Comparison of ENCODE assay signal across 11 mouse cellular contexts in genomic region chr17:23584786-23585185, GRCm38 (mm10). TPM values are rescaled to one million over a fixed set of nuclear protein-coding genes. Genes with fewer than 3 reads are reported as not detected.
DNase-seq lines count a peak whose midpoint lies in the region; ATAC-seq and TF ChIP-seq lines count a peak whose summit lies in the region.
"Had no signal": no experiment of that assay in that cellular context is flagged by ENCODE, and none has a peak within 500 bp of the region (broad histone marks: within the 10 kb centered on the region; RNA-seq: fewer than 3 reads in every experiment).

No protein-coding gene starts in this region.

- WGBS in forebrain, embryonic 12.5 days, result 93% methylated on average over 8 of the region's 8 CpGs
- 84% methylated on average over 8 of the region's 8 CpGs for WGBS in limb, embryonic 13.5 days
- 74% methylated on average over 8 of the region's 8 CpGs for WGBS in stomach, postnatal 0 days

- no peaks in the 10 kb centered on the region for H3K36me3 ChIP-seq in testis, adult 2 months (ENCODE audit: control insufficient read depth, insufficient read depth, low read length)
- H3K36me3 ChIP-seq in forebrain, embryonic 12.5 days (replicated peaks), result peaks cover 22% of the 10 kb centered on the region
- peaks cover 36% of the 10 kb centered on the region for H3K36me3 ChIP-seq in limb, embryonic 13.5 days
- H3K36me3 ChIP-seq in stomach, postnatal 0 days (ENCODE audit: control insufficient read depth, insufficient read depth, low read length), result 0 out of 2 replicates have a peak, but pooled peaks cover 2% of the 10 kb centered on the region

- no peak overlapping the region for H3K27ac ChIP-seq in testis, adult 2 months (ENCODE audit: control insufficient read depth, insufficient read depth, low read depth, low read length)
- H3K27ac ChIP-seq in forebrain, embryonic 12.5 days, result no peak overlapping the region
- no peak overlapping the region for H3K27ac ChIP-seq in limb, embryonic 13.5 days
- H3K27ac ChIP-seq in stomach, postnatal 0 days (replicated peaks), result no peak overlapping the region

- ATAC-seq in forebrain, embryonic 12.5 days (ENCODE audit: low FRiP score), result 0 out of 2 replicates have a peak, but pooled peaks have one; percentile 14
- ATAC-seq in limb, embryonic 13.5 days (ENCODE audit: low FRiP score, low read depth), result no peak
- ATAC-seq in stomach, postnatal 0 days (ENCODE audit: low FRiP score, low TSS enrichment), result peak; percentile 61

- no peaks in the 10 kb centered on the region for H3K9me3 ChIP-seq in forebrain, embryonic 12.5 days
- H3K9me3 ChIP-seq in limb, embryonic 13.5 days, result no peaks in the 10 kb centered on the region
- no peaks in the 10 kb centered on the region for H3K9me3 ChIP-seq in stomach, postnatal 0 days (ENCODE audit: control insufficient read depth, low read length)

- H3K4me1 ChIP-seq in testis, adult 2 months (ENCODE audit: control insufficient read depth, insufficient read depth, low read length), result peaks cover 11% of the 10 kb centered on the region
- peaks cover 26% of the 10 kb centered on the region for H3K4me1 ChIP-seq in forebrain, embryonic 12.5 days
- H3K4me1 ChIP-seq in limb, embryonic 13.5 days, result peaks cover 20% of the 10 kb centered on the region
- no peaks in the 10 kb centered on the region for H3K4me1 ChIP-seq in stomach, postnatal 0 days (replicated peaks; ENCODE audit: control insufficient read depth, insufficient read depth)

- no peak for TF ChIP-seq CTCF in testis, adult 2 months (IDR thresholded peaks at IDR 0.05; ENCODE audit: control insufficient read depth, insufficient read depth, insufficient replicate concordance, low read depth, low read length)
- TF ChIP-seq CTCF in stomach, postnatal 0 days (IDR thresholded peaks at IDR 0.05; ENCODE audit: low read depth), result no peak

- intact Hi-C loops in left cerebral cortex, postnatal 10 days (cut with DNase I), result no loop called here

- DNase-seq in testis, postnatal 14 days (ENCODE audit: low spot score), result no peak
- DNase-seq in stomach, postnatal 0 days (ENCODE audit: low spot score), result no peak
- no peak for DNase-seq in spleen, adult 18-20 months
- DNase-seq in left cerebral cortex, postnatal 10 days (ENCODE audit: extremely low spot score in 1 of 2, low spot score in 2 of 2), result no peak
- no peak for DNase-seq in thymus, postnatal 36 days
- DNase-seq: kidney, postnatal 14 days had no signal

- no peak for TF ChIP-seq EP300 in stomach, postnatal 0 days (optimal IDR thresholded peaks at IDR 0.05)

- peak overlapping the region; percentile 80; the same call in 1 of the 2 replicates for H3K9ac ChIP-seq in forebrain, embryonic 12.5 days
- H3K9ac ChIP-seq in limb, embryonic 13.5 days, result peak overlapping the region; percentile 78
- no peak overlapping the region for H3K9ac ChIP-seq in stomach, postnatal 0 days (ENCODE audit: low read length)

- H3K4me3 ChIP-seq in testis, adult 2 months (ENCODE audit: control insufficient read depth, low read depth, low read length), result peak overlapping the region; percentile 48; the same call in 1 of the 2 replicates
- H3K4me3 ChIP-seq in forebrain, embryonic 12.5 days (replicated peaks), result peak overlapping the region; percentile 72
- peak overlapping the region; percentile 58 for H3K4me3 ChIP-seq in limb, embryonic 13.5 days
- no peak overlapping the region for H3K4me3 ChIP-seq in stomach, postnatal 0 days (ENCODE audit: low read depth, low read length)

- H3K4me2 ChIP-seq in forebrain, embryonic 12.5 days, result peak overlapping the region; percentile 93
- peak overlapping the region; percentile 93 for H3K4me2 ChIP-seq in limb, embryonic 13.5 days (replicated peaks)
- peak overlapping the region; percentile 82 for H3K4me2 ChIP-seq in stomach, postnatal 0 days (replicated peaks; ENCODE audit: low read depth)

- no peaks in the 10 kb centered on the region for H3K27me3 ChIP-seq in testis, adult 2 months (ENCODE audit: control insufficient read depth, insufficient read depth, low read length)
- no peaks in the 10 kb centered on the region for H3K27me3 ChIP-seq in forebrain, embryonic 12.5 days
- H3K27me3 ChIP-seq in limb, embryonic 13.5 days, result no peaks in the 10 kb centered on the region
- no peaks in the 10 kb centered on the region for H3K27me3 ChIP-seq in stomach, postnatal 0 days (ENCODE audit: control insufficient read depth, insufficient read depth, low read length)

- no peak for TF ChIP-seq POLR2A in testis, adult 2 months (IDR thresholded peaks at IDR 0.05; ENCODE audit: control insufficient read depth, low read depth, low read length)

RNA-seq across cellular contexts. Expression of gene Zfp13, which starts 14.5 kb away (rescaled TPM):
- 45.3 and 57.6 TPM in 2 replicates for polyA plus RNA-seq in testis, adult 2 months (2012; rRNA removed)
- polyA plus RNA-seq in forebrain, embryonic 12.5 days (2016; fragmentation: Nextera tagmentation; extraction: Ambion mirVana), result 22.1 and 22.6 TPM in 2 replicates
- polyA plus RNA-seq in limb, embryonic 13.5 days (2015; fragmentation: Nextera tagmentation; extraction: Ambion mirVana), result 19.9 and 22.2 TPM in 2 replicates
- 4.0 and 5.7 TPM in 2 replicates for polyA plus RNA-seq in stomach, postnatal 0 days (2015; fragmentation: Nextera tagmentation; extraction: Ambion mirVana)
- total RNA-seq in left cerebral cortex, postnatal 10 days (2021), result 10 to 100 TPM; 29.3 to 33.8 TPM

RNA-seq across cellular contexts. Expression of gene Zscan10, which starts 15.9 kb away (rescaled TPM):
- polyA plus RNA-seq in testis, adult 2 months (2012; rRNA removed), result 4.5 and 4.9 TPM in 2 replicates
- 0.17 TPM in 1 of 2 replicates, not detected in the other for polyA plus RNA-seq in forebrain, embryonic 12.5 days (2016; fragmentation: Nextera tagmentation; extraction: Ambion mirVana)
- polyA plus RNA-seq in limb, embryonic 13.5 days (2015; fragmentation: Nextera tagmentation; extraction: Ambion mirVana), result 0.56 and 0.57 TPM in 2 replicates
- polyA plus RNA-seq in stomach, postnatal 0 days (2015; fragmentation: Nextera tagmentation; extraction: Ambion mirVana), result 0.05 TPM in 1 of 2 replicates, not detected in the other
- not detected for total RNA-seq in left cerebral cortex, postnatal 10 days (2021)
- polyA plus RNA-seq: erythroblast, embryonic 14.5 days; spleen, adult 2 months had no signal

RNA-seq across cellular contexts. Expression of gene Zfp213, which starts 20.7 kb away (rescaled TPM):
- 3.5 and 3.7 TPM in 2 replicates for polyA plus RNA-seq in testis, adult 2 months (2012; rRNA removed)
- 22.7 and 23.7 TPM in 2 replicates for polyA plus RNA-seq in forebrain, embryonic 12.5 days (2016; fragmentation: Nextera tagmentation; extraction: Ambion mirVana)
- 21.0 and 21.7 TPM in 2 replicates for polyA plus RNA-seq in limb, embryonic 13.5 days (2015; fragmentation: Nextera tagmentation; extraction: Ambion mirVana)
- 8.9 and 9.2 TPM in 2 replicates for polyA plus RNA-seq in stomach, postnatal 0 days (2015; fragmentation: Nextera tagmentation; extraction: Ambion mirVana)
- 1 to 10 TPM; 6.6 to 6.7 TPM for total RNA-seq in left cerebral cortex, postnatal 10 days (2021)
